Mouse (Mus musculus): ENCODE data around the gene Fzd4.

DNA sequence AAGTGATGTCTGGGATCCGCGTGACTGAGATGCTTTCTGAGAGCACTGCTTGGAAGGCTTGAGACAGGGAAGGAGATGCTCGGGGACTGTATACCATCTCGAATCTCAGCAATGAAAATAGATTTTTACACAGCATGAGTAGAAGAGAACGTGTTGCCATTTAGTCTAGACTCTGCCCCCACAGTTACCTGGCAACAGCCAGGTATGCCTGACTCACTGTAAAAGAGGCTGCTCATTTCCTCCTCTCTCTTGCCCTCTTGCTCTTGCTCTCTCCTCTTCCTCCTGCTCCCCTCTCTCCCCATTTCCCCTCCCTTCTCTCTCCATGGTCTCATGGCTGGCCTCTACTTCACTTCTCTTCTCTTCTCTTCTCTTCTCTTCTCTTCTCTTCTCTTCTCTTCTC lies 20.5 kb downstream of the Fzd4 start:
- TF ChIP-seq FLI1 (IDR thresholded peaks at IDR 0.05; ENCODE audit: low read length): no peak
- no peak for TF ChIP-seq GATA1 (IDR thresholded peaks at IDR 0.05; ENCODE audit: borderline replicate concordance, low read length)
